In the genomic region with DNA sequence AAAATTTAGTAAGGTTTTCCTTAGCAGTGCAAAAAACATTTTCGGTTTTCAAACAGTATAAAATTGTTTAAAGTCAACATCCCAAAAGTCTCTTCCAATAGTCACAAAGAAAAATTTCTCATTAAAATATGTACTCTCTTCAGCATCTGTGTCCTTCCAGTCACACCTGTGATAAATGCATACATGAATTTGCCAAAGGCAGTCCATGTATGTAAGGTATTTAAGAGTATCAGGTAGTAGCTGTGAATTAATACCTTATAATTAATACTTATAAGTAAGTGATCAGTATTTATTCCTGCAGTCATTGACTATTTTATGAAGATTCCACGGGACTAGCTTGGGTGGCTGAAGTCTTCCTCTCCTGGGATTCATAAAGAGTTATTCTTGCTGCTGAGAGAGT, we compare ENCODE assay signal across 22 mouse cellular contexts. TPM values are rescaled to one million over a fixed set of nuclear protein-coding genes. Genes with fewer than 3 reads are reported as not detected.
"Had no signal": no experiment of that assay in that cellular context is flagged by ENCODE, and none has a peak within 500 bp of the region (broad histone marks: within the 10 kb centered on the region; RNA-seq: fewer than 3 reads in every experiment).

A gene (plus strand): TSS at position 301 of the 400 bp plus-strand sequence.

- DNase-seq: cerebellum, adult 8-10 months; cerebellum, adult 9-10 months; cerebellum, adult 9-11 months; cerebellum, postnatal 10 days; cerebellum, postnatal 14 days; cerebellum, postnatal 25 days; cerebellum, postnatal 36 days; embryo, embryonic 11 days; forebrain, postnatal 0 days; gastrocnemius, adult 2 months; gastrocnemius, postnatal 10 days; gastrocnemius, postnatal 14 days; gastrocnemius, postnatal 25 days; gastrocnemius, postnatal 36 days; heart, adult 18-20 months; heart, adult 2 months had no signal

RNA-seq across cellular contexts. Expression of the gene that starts here (rescaled TPM):
- total RNA-seq: common myeloid progenitor, adult 5-6 weeks; forebrain, postnatal 0 days; gastrocnemius, adult 18-20 months; gastrocnemius, adult 2 months; gastrocnemius, adult 8-10 months; gastrocnemius, postnatal 10 days; gastrocnemius, postnatal 14 days; gastrocnemius, postnatal 25 days; gastrocnemius, postnatal 36 days; gastrocnemius, postnatal 4 days; granulocyte monocyte progenitor cell, adult 5-6 weeks; heart, adult 18-20 months; heart, adult 2 months; heart, adult 8-10 months had no signal
